Comparison of ENCODE assay signal across 21 mouse cellular contexts in the genomic region with DNA sequence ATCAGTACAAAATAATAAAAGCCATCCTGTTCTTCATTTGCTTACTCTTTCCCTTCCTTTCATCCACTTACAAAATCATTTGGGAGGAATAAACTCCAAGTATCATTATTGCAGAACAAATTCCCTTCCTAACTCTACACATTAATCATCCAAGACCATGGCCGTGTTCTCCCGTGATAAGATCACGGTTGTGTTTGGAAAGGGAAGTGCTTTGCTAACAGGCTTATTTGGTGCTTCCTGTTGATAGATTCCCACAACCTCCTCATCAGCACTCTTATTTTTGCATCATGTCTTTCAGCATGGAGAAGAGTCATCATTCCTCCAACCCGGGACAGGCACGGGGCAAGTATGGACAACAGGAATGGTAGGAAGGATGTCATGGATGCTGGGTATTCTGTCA.
"Had no signal": no experiment of that assay in that cellular context is flagged by ENCODE, and none has a peak within 500 bp of the region (broad histone marks: within the 10 kb centered on the region; RNA-seq: fewer than 3 reads in every experiment).

No protein-coding gene starts in this region.

- H3K4me2 ChIP-seq: heart, embryonic 12.5 days; hindbrain, embryonic 13.5 days; hindbrain, embryonic 15.5 days; limb, embryonic 12.5 days; liver, embryonic 11.5 days; liver, embryonic 13.5 days; liver, embryonic 15.5 days had no signal

- DNase-seq: gastrocnemius, postnatal 14 days; gastrocnemius, postnatal 36 days; heart, adult 18-20 months; heart, postnatal 10 days; heart, postnatal 4 days; kidney, adult 18-20 months; kidney, adult 8-10 months; kidney, postnatal 14 days; kidney, postnatal 36 days; left cerebral cortex, postnatal 4 days; liver; liver, embryonic 13.5 days had no signal

- H3K27ac ChIP-seq: heart, embryonic 10.5 days; hindbrain, embryonic 13.5 days; hindbrain, embryonic 15.5 days; hindbrain, postnatal 0 days; limb, embryonic 12.5 days; liver, embryonic 13.5 days; liver, embryonic 15.5 days had no signal

- H3K4me3 ChIP-seq: heart, embryonic 10.5 days; heart, embryonic 12.5 days; hindbrain, embryonic 13.5 days; hindbrain, embryonic 15.5 days; limb, embryonic 12.5 days; liver, embryonic 13.5 days; liver, embryonic 15.5 days had no signal

- H3K4me1 ChIP-seq: heart, embryonic 10.5 days; heart, embryonic 12.5 days; hindbrain, embryonic 13.5 days; hindbrain, embryonic 15.5 days; limb, embryonic 12.5 days; liver, embryonic 13.5 days; liver, embryonic 15.5 days had no signal

- H3K9me3 ChIP-seq: heart, embryonic 10.5 days; heart, embryonic 12.5 days; hindbrain, embryonic 13.5 days; hindbrain, embryonic 15.5 days; limb, embryonic 12.5 days; liver, embryonic 13.5 days; liver, embryonic 15.5 days had no signal

- H3K27me3 ChIP-seq: heart, embryonic 12.5 days; hindbrain, embryonic 13.5 days; hindbrain, embryonic 15.5 days; limb, embryonic 12.5 days; liver, embryonic 13.5 days; liver, embryonic 15.5 days had no signal

- H3K36me3 ChIP-seq: heart, embryonic 10.5 days; heart, embryonic 12.5 days; hindbrain, embryonic 13.5 days; hindbrain, embryonic 15.5 days; limb, embryonic 12.5 days; liver, embryonic 13.5 days; liver, embryonic 15.5 days had no signal

- H3K9ac ChIP-seq: heart, embryonic 12.5 days; hindbrain, embryonic 13.5 days; hindbrain, embryonic 15.5 days; limb, embryonic 12.5 days; liver, embryonic 13.5 days; liver, embryonic 15.5 days had no signal

- ATAC-seq: hindbrain, postnatal 0 days; intestine, embryonic 16.5 days had no signal
